Mouse (Mus musculus): ENCODE results near the gene Psg25. TPM values are rescaled to one million over a fixed set of nuclear protein-coding genes. Genes with fewer than 3 reads are reported as not detected.
"Not testable (repeated sequence)": the region's sequence is repeated elsewhere in the genome, so short reads cannot be mapped to it uniquely, and the experiment has no call there.

The Psg25 gene
- not detected in 2 replicates for polyA plus RNA-seq (2016; fragmentation: Nextera tagmentation; extraction: Ambion mirVana)

GRCm38 (mm10) chr7:18532169-18532568 is at the start of gene Psg25:
Gene Psg25, minus strand, starts transcription at chr7:18532269.
- H3K4me3 ChIP-seq = no peak within 1 kb of the TSS
- no peak for DNase-seq (ENCODE audit: low spot score)
- H3K9me3 ChIP-seq (replicated peaks) = no peaks in the 10 kb centered on the region
- no peak within 1 kb of the TSS for H3K27ac ChIP-seq (replicated peaks)
- H3K4me1 ChIP-seq = no peaks in the 10 kb centered on the region
- 85% methylated on average over 1 of the region's 1 CpGs for WGBS
- H3K27me3 ChIP-seq (ENCODE audit: low read depth, poor library complexity, severe bottlenecking) = no peaks in the 10 kb centered on the region
- no peaks in the 10 kb centered on the region for H3K36me3 ChIP-seq

- WGBS = 85% methylated on average over 3 of the region's 3 CpGs
- H3K36me3 ChIP-seq = no peaks in the 10 kb centered on the region
- peaks cover 18% of the 10 kb centered on the region; the same call in 1 of the 2 replicates for H3K9me3 ChIP-seq (replicated peaks)
- DNase-seq (ENCODE audit: low spot score) = no peak
- no peaks in the 10 kb centered on the region for H3K4me1 ChIP-seq
- H3K27me3 ChIP-seq (ENCODE audit: low read depth, poor library complexity, severe bottlenecking) = no peaks in the 10 kb centered on the region
- no peak within 1 kb of the TSS for H3K4me3 ChIP-seq
- H3K27ac ChIP-seq (replicated peaks) = no peak within 1 kb of the TSS
Observed at GRCm38 (mm10) chr7:18567205-18567604, 35.1 kb upstream of the Psg25 start, which contains the start of gene Psg27. Gene Psg27, minus strand, starts transcription at chr7:18567305.

- Histone ChIP-seq H3K4me3 (no peak overlapping the region), H3K36me3 (no peaks in the 10 kb centered on the region), H3K27ac (replicated peaks) (no peak overlapping the region), H3K4me1 (no peaks in the 10 kb centered on the region), H3K9me3 (replicated peaks) (peaks cover 40% of the 10 kb centered on the region), H3K27me3 (ENCODE audit: low read depth, poor library complexity, severe bottlenecking) (no peaks in the 10 kb centered on the region)
- no peak for DNase-seq (ENCODE audit: low spot score)
Observed at GRCm38 (mm10) chr7:18559850-18560249, 27.8 kb upstream of the Psg25 start.

- H3K4me3 ChIP-seq; H3K27ac ChIP-seq (replicated peaks); H3K4me1 ChIP-seq; H3K36me3 ChIP-seq; H3K27me3 ChIP-seq (ENCODE audit: low read depth, poor library complexity, severe bottlenecking); DNase-seq (ENCODE audit: low spot score): not testable (repeated sequence)
- peaks cover 32% of the 10 kb centered on the region for H3K9me3 ChIP-seq (replicated peaks)
- WGBS = 80% methylated on average over 3 of the region's 3 CpGs
Observed at GRCm38 (mm10) chr7:18555751-18556150, 23.7 kb upstream of the Psg25 start.

GRCm38 (mm10) chr7:18533420-18533819 is 1.4 kb upstream of the Psg25 start:
- no peaks in the 10 kb centered on the region for H3K27me3 ChIP-seq (ENCODE audit: low read depth, poor library complexity, severe bottlenecking)
- no peaks in the 10 kb centered on the region for H3K36me3 ChIP-seq
- H3K9me3 ChIP-seq (replicated peaks) = no peaks in the 10 kb centered on the region
- no peak for DNase-seq (ENCODE audit: low spot score)
- no peak overlapping the region for H3K4me3 ChIP-seq
- H3K4me1 ChIP-seq = no peaks in the 10 kb centered on the region
- no peak overlapping the region for H3K27ac ChIP-seq (replicated peaks)
- WGBS = 55% methylated on average over 3 of the region's 3 CpGs

GRCm38 (mm10) chr7:18524668-18525067 is 7.4 kb downstream of the Psg25 start:
- DNase-seq (ENCODE audit: low spot score) = no peak
- WGBS = 95% methylated on average over 8 of the region's 8 CpGs
- no peak overlapping the region for H3K4me3 ChIP-seq

GRCm38 (mm10) chr7:18512848-18513247 is 19.2 kb downstream of the Psg25 start:
- not testable (repeated sequence) for H3K4me1 ChIP-seq; H3K27ac ChIP-seq (replicated peaks); DNase-seq (ENCODE audit: low spot score); H3K9me3 ChIP-seq (replicated peaks); H3K4me3 ChIP-seq; H3K27me3 ChIP-seq (ENCODE audit: low read depth, poor library complexity, severe bottlenecking); H3K36me3 ChIP-seq

More at GRCm38 (mm10) chr7:18524668-18525067, 7.4 kb downstream of the Psg25 start:
- Histone ChIP-seq H3K27me3 (ENCODE audit: low read depth, poor library complexity, severe bottlenecking) (no peaks in the 10 kb centered on the region), H3K27ac (replicated peaks) (no peak overlapping the region), H3K36me3 (no peaks in the 10 kb centered on the region), H3K9me3 (replicated peaks) (peaks cover 5% of the 10 kb centered on the region), H3K4me1 (no peaks in the 10 kb centered on the region)

- 65% methylated on average over 2 of the region's 2 CpGs for WGBS
- H3K27me3 ChIP-seq (ENCODE audit: low read depth, poor library complexity, severe bottlenecking); H3K36me3 ChIP-seq; H3K9me3 ChIP-seq (replicated peaks); DNase-seq (ENCODE audit: low spot score); H3K27ac ChIP-seq (replicated peaks); H3K4me3 ChIP-seq; H3K4me1 ChIP-seq: not testable (repeated sequence)
Observed at GRCm38 (mm10) chr7:18512417-18512816, 19.7 kb downstream of the Psg25 start.

GRCm38 (mm10) chr7:18511479-18511878 is 20.6 kb downstream of the Psg25 start:
- Histone ChIP-seq H3K4me3 (no peak overlapping the region), H3K9me3 (replicated peaks) (no peaks in the 10 kb centered on the region), H3K36me3 (no peaks in the 10 kb centered on the region), H3K27ac (replicated peaks) (no peak overlapping the region), H3K4me1 (no peaks in the 10 kb centered on the region), H3K27me3 (ENCODE audit: low read depth, poor library complexity, severe bottlenecking) (no peaks in the 10 kb centered on the region)
- peak; percentile 42 for DNase-seq (ENCODE audit: low spot score)
- 25% methylated on average over 9 of the region's 9 CpGs for WGBS

- H3K4me3 ChIP-seq = no peak within 1 kb of the TSS
- H3K9me3 ChIP-seq (replicated peaks) = peaks cover 47% of the 10 kb centered on the region
- 80% methylated on average over 1 of the region's 1 CpGs for WGBS
- DNase-seq (ENCODE audit: low spot score) = no peak
- H3K27me3 ChIP-seq (ENCODE audit: low read depth, poor library complexity, severe bottlenecking) = no peaks in the 10 kb centered on the region
- no peak within 1 kb of the TSS for H3K27ac ChIP-seq (replicated peaks)
- no peaks in the 10 kb centered on the region for H3K36me3 ChIP-seq
- no peaks in the 10 kb centered on the region for H3K4me1 ChIP-seq
Observed at GRCm38 (mm10) chr7:18484077-18484476, 48.0 kb downstream of the Psg25 start, which contains the start of gene Psg26. Gene Psg26, minus strand, starts transcription at chr7:18484177.

Other genes with a start within 250 kb of the Psg25 start
- gene Psg18, start 177.3 kb downstream of the Psg25 start, polyA plus RNA-seq (2016; fragmentation: Nextera tagmentation; extraction: Ambion mirVana) = not detected in 2 replicates
- not detected in 2 replicates for gene Psg28, start 100.2 kb downstream of the Psg25 start, polyA plus RNA-seq (2016; fragmentation: Nextera tagmentation; extraction: Ambion mirVana)
- not detected in 2 replicates for gene Psg26, start 48.1 kb downstream of the Psg25 start, polyA plus RNA-seq (2016; fragmentation: Nextera tagmentation; extraction: Ambion mirVana)
- gene Psg27, start 35.0 kb upstream of the Psg25 start, polyA plus RNA-seq (2016; fragmentation: Nextera tagmentation; extraction: Ambion mirVana) = not detected in 2 replicates
- not detected in 2 replicates for gene Psg23, start 84.2 kb upstream of the Psg25 start, polyA plus RNA-seq (2016; fragmentation: Nextera tagmentation; extraction: Ambion mirVana)
- gene Psg21, start 124.5 kb upstream of the Psg25 start, polyA plus RNA-seq (2016; fragmentation: Nextera tagmentation; extraction: Ambion mirVana) = not detected in 2 replicates
- not detected in 2 replicates for gene Psg20, start 153.9 kb upstream of the Psg25 start, polyA plus RNA-seq (2016; fragmentation: Nextera tagmentation; extraction: Ambion mirVana)
- gene Psg22, start 185.8 kb upstream of the Psg25 start, polyA plus RNA-seq (2016; fragmentation: Nextera tagmentation; extraction: Ambion mirVana) = not detected in 2 replicates